Mouse (Mus musculus): Measurements from ENCODE around the gene Ajuba.
A peak's percentile ranks its signal among the peaks of the same experiment; 100 is the strongest.
"Not testable (repeated sequence)": the region's sequence is repeated elsewhere in the genome, so short reads cannot be mapped to it uniquely, and the experiment has no call there.

Ajuba gene

DNA sequence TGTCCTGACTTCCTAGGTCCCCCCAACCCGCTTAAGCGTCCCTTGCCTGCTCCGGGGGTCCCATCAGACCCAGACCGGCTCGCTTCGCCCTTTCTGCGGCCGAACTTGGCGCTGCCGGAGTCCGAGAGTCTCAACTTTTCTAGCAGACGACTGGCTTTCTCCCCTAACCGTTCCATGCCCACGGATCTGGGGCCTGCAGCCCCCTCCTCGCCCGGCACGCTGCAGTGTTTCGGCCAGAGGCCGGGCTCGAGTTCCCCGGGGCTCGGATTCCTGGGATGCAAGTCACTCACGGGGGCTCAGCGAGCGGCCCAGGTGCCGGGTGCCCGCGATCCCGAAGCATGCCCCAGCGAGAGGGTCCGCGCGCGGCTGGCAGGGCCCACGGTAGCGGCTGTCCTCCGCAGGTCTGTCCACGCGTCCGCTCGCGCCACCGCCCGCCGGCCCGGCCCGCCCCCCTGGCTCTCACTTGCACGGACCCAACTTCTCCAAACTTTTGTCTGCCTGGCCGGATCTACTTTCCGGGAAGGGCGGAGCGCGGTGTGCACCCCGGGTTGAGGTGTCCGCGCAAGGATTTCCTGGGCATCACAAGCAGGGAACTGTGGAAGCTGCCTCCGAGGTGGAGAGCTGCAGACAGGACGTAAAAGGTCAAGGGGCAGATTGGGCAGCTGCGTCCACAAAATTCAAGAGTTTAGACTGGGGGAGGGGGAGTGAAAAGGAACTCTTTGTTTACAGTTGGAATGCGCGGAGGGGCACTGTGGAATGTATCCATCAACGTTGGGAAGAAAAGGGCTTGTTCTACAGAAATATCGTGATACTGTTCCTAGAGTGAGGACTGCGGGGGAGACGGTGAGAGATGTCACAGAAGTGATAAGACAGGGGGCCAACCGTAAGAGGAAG, at the start of gene Ajuba:
Ajuba (minus strand) TSS at position 470 of the 894 bp plus-strand sequence.
- peak; percentile 84 for DNase-seq (ENCODE audit: low read depth, low spot score)

DNA sequence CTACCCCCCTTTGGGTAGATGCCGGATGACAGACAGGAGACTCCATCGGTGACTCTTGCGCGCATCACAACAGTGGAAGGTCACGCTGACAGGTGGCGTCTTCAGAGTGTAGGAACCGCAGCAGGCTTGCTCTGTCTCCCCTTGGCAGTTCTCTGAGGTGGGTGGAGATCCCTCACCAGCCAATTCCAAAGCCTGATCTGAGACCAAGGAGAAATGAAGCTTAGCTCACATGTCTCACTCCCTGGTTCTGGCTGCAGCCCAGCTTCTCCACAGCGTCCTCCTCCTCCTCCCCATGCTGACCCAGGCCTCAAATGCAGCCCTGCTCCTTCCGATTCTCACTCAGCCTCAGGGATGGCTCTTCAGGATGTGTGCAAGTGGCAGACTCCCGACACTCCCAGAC, 47.6 kb upstream of the Ajuba start:
- no peak for DNase-seq (ENCODE audit: low read depth, low spot score)

DNA sequence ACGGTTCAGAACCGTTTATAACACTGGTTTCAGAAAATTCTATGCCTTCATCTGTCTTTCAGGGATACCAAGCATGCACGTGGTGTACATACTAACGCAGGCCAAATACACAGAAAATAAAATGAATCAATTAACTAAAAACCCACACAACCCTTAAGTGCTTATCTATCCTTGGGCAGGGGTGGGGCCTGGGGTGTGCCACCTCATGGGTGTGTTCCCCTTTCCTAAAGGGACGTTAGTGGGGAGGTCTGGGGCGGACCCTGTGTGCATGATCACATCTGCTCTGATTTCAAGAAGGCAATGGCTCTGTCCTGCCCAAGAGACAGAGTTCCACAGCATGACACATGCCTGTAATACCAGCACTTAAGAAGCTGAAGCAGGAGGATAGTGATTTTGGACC, 46.0 kb upstream of the Ajuba start:
- DNase-seq (ENCODE audit: low read depth, low spot score): no peak

DNA sequence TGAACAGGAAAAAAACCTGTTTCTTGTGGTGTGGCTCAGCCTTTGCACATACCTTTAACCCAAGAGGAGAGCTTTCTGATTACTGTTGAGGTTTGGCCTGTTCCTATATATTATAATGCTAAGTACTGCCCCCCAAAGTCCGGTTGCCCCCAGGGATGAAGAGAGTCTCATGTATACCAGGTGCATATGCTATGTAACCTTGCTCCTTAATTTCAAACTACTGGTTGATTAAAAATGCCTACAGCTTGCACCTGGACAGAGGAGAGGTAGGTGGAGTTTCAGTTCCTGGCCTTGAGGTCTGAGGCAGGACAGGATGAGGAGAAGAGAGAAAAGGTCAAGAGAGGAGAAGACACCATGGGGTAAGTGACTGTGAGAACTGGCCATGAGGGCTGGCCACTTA, 43.8 kb upstream of the Ajuba start, which contains the start of gene Psmb11:
Psmb11 (plus strand) TSS at position 301 of the 400 bp plus-strand sequence.
- DNase-seq (ENCODE audit: low read depth, low spot score): no peak

DNA sequence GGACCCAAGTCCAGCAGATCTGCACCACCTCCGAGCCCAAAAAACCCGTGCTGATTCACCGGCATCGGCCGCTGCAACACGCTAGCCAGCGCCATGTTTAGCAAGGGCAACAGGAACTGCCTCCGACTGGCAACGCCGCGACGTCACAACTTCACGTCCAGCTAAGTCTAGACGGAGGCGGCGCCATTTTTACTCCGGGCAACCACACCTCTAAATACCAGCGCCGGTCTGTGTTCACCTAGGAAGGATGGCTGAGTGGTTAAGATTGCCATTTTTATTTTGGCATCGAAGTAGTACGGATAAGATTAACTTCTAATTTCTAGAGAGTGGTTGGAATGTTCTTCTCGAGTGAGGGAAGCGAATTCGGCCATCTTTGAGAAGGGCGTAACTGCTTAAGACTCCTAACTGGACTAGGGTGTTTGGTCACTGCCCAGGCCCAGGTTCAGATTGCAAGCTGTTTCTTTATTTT, 40.6 kb upstream of the Ajuba start, which contains the start of gene Psmb5:
Psmb5 (minus strand) TSS at position 126 of the 469 bp plus-strand sequence.
- peak; percentile 88 for DNase-seq (ENCODE audit: low read depth, low spot score)

DNA sequence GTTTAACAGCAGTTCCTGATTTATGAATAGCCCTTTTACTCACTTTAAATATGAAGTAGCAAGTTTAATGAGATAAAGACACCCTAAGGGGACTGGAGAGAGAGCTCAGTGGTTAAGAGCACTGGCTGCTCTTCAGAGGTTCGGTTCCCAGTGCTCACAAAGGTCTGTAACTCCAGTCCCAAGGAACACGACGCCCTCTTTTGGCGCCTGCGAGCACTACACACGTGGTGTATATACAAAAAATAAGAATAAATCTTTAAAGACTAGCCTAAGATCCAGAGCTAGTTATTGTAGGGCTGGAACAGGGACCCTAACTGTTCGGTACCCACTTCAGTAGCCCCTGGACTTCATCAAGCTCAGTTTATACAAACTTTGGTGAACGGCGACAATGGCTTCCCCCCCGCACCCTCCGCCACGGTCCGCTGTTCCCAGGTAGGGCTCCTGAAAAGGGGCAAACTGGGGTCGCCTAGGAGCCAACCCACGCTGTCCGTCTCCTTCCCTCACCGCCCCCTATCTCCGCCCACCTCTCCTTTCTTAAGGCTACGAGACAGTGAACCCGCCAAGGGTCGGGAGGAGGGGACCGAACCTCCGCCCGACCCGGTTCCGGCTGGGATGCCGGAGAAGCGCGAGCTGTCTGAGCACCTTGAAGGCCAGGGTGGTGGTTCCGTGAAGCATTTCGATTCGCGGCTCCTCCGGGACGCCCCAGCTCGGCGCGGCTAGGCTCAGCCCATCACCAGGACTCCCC, 40.0 kb upstream of the Ajuba start:
- peak; percentile 52 for DNase-seq (ENCODE audit: low read depth, low spot score)

DNA sequence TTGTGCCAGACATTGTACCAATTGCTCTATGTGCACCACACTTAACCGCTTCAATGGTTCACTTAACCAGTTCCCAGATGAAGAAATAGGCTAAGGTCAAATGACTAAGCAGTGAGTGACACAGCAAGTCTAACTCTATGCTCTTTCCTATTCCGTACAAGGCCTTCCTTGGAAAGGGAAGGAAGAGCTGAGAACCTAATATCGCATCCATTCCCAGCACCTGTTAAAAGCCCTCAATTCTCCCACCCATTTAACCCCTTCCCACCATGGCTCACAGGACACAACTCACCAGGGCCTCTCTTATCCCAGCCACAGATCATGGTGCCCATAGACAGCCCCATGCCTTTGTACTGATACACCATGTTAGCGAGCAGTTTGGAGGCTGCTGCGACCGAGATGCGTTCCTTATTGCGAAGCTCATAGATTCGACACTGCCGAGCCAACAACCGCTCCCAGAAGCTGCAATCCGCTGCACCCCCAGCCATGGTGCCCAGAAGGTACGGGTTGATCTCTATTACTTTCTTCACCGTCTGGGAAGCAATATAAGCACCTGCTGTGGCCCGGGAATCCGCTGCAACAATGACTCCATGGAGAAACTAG, 39.0 kb upstream of the Ajuba start:
- no peak for DNase-seq (ENCODE audit: low read depth, low spot score)

DNA sequence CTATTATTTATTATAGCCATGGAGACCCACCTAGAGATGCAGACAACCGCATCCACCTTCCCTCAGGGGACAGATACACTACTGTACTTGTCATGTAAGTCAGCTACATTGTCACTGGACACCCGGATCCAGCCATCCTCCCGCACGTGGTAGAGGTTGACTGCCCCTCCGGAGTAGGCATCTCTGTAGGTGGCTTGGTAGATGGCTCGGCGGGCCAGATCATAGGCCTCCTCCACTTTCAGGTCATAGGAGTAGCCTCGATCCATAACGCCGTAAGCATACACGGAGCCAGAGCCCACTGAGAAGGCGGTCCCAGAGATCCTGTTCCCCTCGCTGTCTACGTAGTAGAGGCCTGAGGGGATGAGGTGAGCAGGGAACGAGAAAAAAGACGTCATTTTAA, 36.8 kb upstream of the Ajuba start:
- not testable (repeated sequence) for DNase-seq (ENCODE audit: low read depth, low spot score)

DNA sequence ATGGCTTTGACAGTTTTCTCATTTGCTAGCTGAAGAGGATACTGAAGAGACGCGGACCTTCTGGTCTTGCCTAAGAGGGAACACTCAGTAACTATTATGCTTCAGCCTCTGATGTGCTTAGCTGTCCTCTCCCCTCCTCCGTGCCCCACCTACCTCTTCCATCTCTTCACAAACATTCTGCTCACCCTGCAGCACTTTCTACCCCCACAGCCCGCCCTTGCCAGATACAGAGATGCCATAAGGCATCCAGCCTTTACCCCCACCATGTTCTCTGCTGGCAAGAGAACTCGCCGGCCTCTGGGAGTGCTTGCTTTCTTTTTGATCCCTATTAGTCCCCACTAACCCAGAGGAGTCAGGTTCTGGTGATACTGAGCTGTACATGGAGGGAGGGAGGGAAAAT, 33.3 kb upstream of the Ajuba start:
- DNase-seq (ENCODE audit: low read depth, low spot score): no peak

DNA sequence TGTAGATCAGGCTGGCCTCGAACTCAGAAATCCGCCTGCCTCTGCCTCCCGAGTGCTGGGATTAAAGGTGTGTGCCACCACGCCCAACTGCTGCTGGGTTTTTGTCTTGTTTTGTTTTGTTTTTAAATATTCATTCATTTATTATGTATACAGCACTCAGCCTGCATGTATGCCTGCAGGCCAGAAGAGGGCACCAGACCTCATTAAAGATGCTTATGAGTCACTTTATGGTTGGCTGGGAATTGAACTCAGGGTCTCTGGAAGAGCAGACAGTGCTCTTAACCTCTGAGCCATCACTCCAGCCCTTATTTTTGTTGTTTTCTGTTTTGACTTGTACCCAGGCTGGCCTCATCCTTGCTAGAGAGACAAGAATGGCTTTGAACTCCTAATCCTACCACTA, 32.6 kb upstream of the Ajuba start:
- DNase-seq (ENCODE audit: low read depth, low spot score): peak; percentile 59

DNA sequence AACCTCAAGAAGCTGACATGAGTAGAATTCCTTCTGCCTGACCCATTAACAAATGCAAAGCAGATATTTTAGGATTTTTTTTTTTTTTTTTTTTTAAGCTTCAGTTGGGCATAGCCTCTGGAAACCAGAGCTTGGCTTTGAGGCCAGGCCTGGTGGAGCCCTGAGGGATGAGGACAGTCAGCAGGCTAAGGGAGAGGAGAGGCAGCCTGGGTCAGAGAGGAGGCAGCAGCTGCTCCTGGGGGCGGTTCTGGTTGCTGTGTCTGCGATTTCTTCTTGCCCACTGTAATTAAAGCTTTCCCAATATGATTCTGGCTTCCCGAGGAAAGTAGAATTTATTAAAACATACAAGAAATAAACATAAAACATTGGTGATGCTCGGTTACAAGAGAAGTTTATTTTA, 31.9 kb upstream of the Ajuba start:
- DNase-seq (ENCODE audit: low read depth, low spot score): no peak

DNA sequence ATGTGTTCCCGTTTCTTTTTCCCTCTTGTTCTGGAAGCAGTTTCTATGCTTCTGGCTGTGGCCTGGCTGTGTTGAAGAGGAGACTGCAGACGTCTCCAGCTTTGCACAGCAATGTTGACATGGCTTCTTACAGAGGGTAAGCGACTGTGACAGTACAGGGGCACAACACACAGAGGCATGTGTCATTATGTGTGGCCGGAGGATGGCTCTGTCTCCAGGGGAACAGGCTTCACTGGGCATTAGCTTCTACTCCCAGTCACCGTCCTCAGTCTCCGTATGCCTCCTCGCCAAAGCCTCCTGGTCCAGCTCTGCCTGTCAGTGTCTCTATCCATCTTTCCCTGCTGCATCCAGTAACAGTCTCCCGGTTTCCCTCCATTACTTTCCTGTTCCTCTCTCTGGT, 29.9 kb upstream of the Ajuba start:
- DNase-seq (ENCODE audit: low read depth, low spot score): no peak

DNA sequence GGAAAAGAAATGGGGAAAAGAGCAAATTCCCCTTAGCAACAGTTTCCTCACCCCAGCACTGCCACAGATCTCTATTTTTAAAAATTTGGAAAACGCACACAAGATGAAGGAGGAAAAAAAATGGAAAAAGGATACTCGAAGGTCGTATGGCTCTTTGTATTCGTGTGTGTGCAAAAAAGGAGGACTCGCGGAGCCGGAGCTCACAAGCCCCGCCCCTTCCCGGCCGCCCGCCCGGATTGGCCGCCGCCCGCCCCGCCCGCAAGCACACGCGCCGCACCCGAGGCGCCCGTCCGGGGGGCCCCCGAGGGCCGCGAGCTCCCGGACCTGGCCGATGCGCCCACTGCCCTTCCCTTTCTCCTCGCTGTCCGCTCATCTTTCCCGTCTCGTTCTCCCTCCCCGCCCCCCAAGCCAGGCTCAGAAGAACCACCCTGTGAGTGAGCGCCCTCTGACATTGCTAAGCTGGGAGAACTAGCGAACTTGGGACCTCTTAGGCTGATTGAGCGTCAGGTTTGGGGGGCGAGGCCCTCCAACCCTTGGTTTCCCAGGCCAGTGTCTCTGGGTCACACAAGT, 28.5 kb upstream of the Ajuba start, which contains the start of gene 4931414P19Rik:
4931414P19Rik (minus strand) TSS at position 242 of the 570 bp plus-strand sequence.
- DNase-seq (ENCODE audit: low read depth, low spot score): peak; percentile 60

DNA sequence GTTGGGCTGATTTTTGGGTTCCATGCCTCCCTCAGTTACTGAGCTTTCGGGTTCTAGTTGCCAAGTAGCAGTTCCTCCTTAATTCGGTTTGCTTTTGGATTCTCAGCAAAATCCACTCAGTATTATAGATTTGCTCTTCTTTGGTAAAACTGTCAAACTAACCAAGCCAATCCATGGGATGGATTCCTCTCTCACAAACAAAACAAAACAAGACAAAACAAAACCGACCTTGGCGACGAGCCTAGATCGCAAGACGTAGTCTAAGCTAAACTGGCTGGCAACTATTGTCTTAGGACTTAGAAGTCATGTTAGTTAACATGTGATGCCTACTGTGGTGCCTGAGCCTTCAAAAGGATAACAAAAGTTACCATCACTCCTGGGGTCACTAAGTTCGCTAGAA, 26.3 kb upstream of the Ajuba start:
- no peak for DNase-seq (ENCODE audit: low read depth, low spot score)

DNA sequence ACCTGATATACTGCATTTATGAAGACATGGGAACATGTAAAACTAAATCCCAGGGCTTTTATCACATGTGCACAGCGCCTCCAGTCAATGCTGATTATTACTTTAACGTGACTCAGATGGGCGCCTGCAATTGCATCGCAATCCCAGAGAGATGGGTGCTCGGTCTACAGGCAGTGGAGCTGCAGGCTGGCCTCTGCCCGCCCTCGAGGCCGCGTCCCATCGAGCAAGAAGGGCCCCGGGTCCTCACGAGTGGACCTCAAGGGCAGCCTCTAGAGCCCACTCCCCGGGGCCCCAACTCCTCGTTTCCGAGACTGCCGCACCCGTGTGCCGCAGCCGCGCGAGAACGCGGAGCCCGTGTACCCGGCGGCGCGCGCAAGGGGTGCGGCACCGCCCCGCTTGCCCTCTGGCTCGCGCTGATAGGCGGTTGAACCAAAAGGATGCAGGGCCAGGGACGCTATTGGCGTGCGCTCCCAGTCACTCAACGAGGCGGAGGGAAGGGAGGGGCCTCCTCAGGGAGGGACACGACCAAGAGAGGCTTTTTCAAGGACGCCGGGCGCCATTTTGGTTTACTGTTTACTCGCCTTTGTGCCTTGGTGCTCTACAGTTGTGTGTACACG, 25.8 kb upstream of the Ajuba start:
- DNase-seq (ENCODE audit: low read depth, low spot score): peak; percentile 94

DNA sequence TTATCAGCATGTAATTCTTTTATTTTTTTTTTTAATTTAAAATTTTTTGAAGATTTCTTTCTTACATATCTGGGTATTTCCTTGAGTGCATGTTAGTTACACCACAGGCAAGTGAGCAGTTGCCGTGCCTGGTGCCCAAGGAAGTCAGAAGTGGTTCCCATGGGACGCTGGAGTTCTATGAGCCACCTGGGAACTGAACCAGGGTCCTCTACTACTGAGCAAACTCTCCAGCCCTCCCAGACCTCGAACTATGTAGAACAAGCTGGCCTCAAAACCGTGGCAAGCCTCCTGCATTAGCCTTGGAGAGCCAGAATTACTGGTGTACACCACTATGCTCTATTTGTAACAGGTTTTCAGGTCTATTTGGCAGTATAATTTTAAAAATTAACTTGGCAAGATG, 25.3 kb upstream of the Ajuba start:
- peak; percentile 50 for DNase-seq (ENCODE audit: low read depth, low spot score)

DNA sequence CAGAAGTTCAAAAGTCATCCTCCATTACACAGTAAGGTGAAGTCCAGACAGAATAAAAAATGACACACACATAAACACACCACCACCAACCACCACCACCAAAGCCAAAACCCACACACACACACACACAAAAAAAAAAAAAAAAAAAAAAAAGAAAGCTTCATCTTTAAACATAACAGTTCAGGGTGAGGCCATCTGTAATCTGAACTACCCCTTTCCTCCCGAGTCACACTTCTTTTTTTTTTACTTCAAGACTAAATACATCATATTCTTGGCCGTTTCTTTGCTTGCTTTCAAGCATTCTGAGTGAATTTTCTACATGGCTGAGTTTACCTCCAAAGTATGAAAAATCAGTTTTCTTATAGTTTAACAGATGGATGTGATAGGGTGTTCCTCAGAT, 24.2 kb upstream of the Ajuba start:
- DNase-seq (ENCODE audit: low read depth, low spot score): no peak

DNA sequence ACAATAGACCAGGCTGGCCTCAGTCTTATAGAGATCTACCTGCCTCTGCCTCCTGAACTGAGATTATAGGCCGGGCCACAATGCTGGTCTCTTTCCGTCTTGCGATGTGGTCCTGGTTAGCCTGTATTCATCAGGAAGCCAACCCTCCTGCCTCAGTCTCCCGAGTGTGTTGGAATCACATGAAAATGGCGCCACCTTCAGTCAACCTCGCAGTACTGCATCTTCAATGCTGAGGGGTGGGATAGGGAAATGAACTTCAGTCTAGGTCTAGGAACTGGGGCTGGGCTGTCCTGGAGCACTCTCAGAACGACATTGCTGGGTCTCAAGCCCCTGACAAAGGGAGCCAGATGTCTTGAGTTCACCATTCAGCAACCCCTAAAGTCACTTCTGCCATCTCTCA, 19.7 kb upstream of the Ajuba start:
- DNase-seq (ENCODE audit: low read depth, low spot score): no peak

DNA sequence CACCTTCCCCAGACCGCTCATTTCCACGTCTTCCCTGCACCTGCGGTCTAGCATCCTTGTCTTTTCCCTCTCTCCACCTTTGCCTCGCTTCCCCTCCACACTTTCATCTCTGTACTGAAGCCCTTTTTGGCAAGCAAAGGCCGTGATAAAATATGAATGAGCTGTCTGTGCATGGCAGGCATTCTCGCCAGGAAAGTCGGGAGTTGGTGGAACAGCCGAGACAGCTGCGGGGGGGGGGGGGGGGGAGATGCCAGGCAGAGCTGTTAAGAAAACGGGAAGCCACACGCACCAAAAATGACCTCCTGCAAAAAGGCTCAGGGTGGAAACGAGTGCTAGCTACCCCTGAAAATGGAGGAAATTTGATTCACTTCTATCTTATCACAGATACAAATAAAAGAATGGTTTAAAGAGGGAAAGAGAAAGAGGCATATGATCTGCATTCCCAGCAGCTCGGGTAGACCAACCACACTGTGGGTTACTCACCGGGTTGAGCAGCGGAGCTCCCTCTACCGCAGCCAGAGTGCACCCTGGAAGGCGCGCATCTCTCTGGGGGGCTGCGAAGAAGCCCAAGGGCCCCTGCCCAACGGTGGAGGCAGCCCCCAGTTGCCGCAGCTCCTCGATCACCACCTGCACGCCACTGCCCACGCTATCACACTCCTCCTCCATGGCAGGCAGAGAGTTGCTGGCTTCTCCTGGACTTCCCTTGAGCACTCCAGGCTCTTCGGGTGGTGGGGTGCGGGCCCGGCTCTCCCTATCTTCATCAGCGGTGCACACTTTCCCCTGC, 17.5 kb upstream of the Ajuba start:
- DNase-seq (ENCODE audit: low read depth, low spot score): no peak

DNA sequence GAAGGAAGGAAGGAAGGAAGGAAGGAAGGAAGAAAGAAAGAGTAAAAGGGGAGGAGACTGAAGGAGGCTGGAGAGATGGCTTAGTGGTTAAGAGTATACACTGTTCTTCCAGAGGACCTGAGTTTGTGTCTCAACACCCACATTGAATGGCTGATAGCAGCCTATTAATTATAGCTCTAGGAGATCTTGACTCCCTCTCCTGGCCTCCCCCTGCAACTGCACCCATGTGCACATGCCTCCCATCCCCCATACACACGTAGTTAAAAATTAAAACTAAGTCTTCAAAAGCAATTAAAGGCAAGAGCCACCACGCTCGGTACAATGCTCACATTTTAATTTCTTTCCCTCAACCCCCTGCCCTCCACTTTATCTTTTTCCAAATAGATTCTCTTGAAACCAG, 16.7 kb upstream of the Ajuba start:
- DNase-seq (ENCODE audit: low read depth, low spot score): no peak
